Mouse (Mus musculus): ENCODE results near the gene Mmp2. TPM values are rescaled to one million over a fixed set of nuclear protein-coding genes. Genes with fewer than 3 reads are reported as not detected.
"Not testable (repeated sequence)": the region's sequence is repeated elsewhere in the genome, so short reads cannot be mapped to it uniquely, and the experiment has no call there.

Gene Mmp2
- 288 and 295 TPM in 2 replicates for polyA plus RNA-seq (2015; fragmentation: Nextera tagmentation; extraction: Ambion mirVana)

DNA sequence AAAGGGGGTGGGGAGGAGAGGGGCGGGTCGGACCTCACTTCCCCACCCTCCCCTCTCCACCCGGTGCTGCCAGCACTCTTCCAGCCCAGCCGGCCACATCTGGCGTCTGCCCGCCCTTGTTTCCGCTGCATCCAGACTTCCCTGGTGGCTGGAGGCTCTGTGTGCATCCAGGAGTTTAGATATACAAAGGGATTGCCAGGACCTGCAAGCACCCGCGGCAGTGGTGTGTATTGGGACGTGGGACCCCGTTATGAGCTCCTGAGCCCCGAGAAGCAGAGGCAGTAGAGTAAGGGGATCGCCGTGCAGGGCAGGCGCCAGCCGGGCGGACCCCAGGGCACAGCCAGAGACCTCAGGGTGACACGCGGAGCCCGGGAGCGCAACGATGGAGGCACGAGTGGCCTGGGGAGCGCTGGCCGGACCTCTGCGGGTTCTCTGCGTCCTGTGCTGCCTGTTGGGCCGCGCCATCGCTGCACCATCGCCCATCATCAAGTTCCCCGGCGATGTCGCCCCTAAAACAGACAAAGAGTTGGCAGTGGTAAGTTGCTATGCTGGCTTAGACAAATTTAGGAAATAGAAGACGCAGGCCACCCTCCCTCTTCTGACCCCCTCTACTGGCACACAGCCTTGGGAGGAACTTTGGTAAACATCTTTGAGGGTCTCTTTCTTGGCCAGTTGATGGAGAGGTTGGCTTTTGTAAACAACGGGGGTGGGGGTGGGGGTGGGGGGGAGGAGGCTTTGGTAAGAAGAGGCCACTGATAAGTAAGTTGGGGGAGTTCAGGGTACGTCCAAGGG is at the start of gene Mmp2:
Mmp2 (plus strand) TSS at position 49 of the 792 bp plus-strand sequence.
- peak within 1 kb of the TSS; percentile 79 for H3K4me2 ChIP-seq
- H3K4me1 ChIP-seq, result peaks cover 34% of the 10 kb centered on the region
- H3K9me3 ChIP-seq, result no peaks in the 10 kb centered on the region
- peak within 1 kb of the TSS; percentile 55 for H3K9ac ChIP-seq
- ATAC-seq (ENCODE audit: insufficient number of reproducible peaks, low FRiP score, low TSS enrichment, low read depth), result peak; percentile 78
- WGBS, result under 1% methylated on average over 35 of the region's 37 CpGs
- H3K27ac ChIP-seq, result peak within 1 kb of the TSS; percentile 92
- H3K4me3 ChIP-seq, result peak within 1 kb of the TSS; percentile 54
- H3K27me3 ChIP-seq, result no peaks in the 10 kb centered on the region
- H3K36me3 ChIP-seq, result peaks cover 18% of the 10 kb centered on the region

DNA sequence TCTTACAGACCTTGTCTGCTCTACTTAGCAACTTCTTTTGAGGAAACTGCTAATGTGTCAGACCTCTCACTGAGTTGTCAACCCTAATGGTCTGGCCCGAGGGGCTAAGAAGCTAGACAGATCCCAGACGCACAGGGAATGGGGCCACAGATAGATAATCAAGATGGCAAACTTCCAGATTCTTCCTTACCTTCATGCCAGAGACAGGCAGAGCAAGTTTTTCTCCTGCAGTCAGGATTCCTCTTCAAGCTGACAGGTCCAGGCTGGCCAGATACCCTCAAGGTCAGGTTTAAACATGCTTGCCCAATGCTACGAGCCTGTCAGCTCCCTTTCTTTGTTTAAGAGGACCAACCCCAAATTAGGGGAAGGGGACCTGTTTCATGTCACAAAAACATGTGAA is 46.1 kb upstream of the Mmp2 start:
- Histone ChIP-seq H3K4me2 (no peak overlapping the region), H3K4me1 (no peaks in the 10 kb centered on the region; the same call in 1 of the 2 replicates), H3K4me3 (no peak overlapping the region), H3K36me3 (no peaks in the 10 kb centered on the region), H3K27ac (no peak overlapping the region), H3K9me3 (no peaks in the 10 kb centered on the region), H3K27me3 (no peaks in the 10 kb centered on the region), H3K9ac (no peak overlapping the region)
- WGBS, result 38% methylated on average over 3 of the region's 3 CpGs
- ATAC-seq (ENCODE audit: insufficient number of reproducible peaks, low FRiP score, low TSS enrichment, low read depth), result no peak

DNA sequence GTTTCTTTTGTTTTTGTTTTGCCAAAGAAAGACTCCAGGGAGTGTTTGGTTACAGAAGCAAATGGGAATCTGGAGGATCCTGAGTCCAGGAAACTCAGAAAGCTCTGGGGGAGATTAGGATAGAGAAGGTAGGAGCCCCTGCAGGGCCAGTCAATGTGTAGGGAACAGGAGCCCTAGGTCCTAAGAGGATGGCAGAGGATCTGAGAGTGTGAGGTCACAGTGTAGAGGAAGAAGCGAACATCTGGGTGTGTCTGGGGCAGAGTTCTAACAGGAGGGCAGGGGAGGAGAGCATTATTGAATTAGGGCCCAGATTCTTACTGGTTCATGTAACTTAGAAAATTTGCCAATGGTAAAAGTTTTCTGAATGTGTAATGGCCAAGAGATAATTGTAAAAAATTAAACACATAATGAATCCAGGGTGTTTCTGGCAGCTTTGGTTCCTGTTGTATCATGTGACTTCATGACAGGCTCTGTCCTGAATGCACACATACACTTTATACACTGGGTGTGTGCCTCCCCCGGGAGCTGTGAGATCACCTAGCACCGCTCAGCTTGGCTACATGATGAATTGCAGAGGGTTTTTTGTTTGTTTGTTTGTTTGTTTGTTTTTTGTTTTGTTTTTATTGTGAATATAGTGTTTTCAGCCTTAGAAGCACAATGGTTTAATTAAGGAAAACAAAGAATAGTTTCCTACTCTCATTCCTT is 43.0 kb upstream of the Mmp2 start:
- H3K9ac ChIP-seq, result no peak overlapping the region
- no peaks in the 10 kb centered on the region for H3K27me3 ChIP-seq
- no peak overlapping the region for H3K27ac ChIP-seq
- H3K4me1 ChIP-seq, result no peaks in the 10 kb centered on the region
- H3K9me3 ChIP-seq, result 0 out of 2 replicates have a peak, but pooled peaks cover 5% of the 10 kb centered on the region
- no peak overlapping the region for H3K4me3 ChIP-seq
- no peak for ATAC-seq (ENCODE audit: insufficient number of reproducible peaks, low FRiP score, low TSS enrichment, low read depth)
- H3K36me3 ChIP-seq, result no peaks in the 10 kb centered on the region
- WGBS, result 44% methylated on average over 3 of the region's 3 CpGs
- no peak overlapping the region for H3K4me2 ChIP-seq

DNA sequence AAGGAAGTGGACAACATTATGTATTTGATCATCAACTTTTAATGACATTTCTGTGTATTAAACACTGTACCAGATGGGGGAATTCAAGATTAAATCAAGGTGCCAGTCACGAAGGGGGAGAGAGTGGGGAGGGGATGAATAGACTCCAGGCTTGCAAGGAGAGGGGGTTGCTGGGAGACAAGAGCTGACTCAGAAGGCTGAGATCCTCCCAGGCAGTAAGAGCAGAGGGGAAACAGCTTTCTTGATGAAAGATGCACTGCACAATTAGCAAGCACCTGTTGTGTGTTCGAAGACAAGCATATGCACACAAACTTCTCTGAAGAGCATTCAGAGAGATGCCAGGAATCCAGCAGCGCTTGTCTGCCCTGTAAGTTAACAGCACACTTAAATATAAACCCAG is 36.3 kb upstream of the Mmp2 start:
- Histone ChIP-seq H3K9me3 (0 out of 2 replicates have a peak, but pooled peaks cover 5% of the 10 kb centered on the region), H3K4me2 (no peak overlapping the region), H3K4me1 (no peaks in the 10 kb centered on the region), H3K4me3 (no peak overlapping the region), H3K36me3 (no peaks in the 10 kb centered on the region), H3K27ac (no peak overlapping the region), H3K9ac (no peak overlapping the region), H3K27me3 (no peaks in the 10 kb centered on the region)
- no peak for ATAC-seq (ENCODE audit: insufficient number of reproducible peaks, low FRiP score, low TSS enrichment, low read depth)
- WGBS, result 63% methylated on average over 3 of the region's 3 CpGs

DNA sequence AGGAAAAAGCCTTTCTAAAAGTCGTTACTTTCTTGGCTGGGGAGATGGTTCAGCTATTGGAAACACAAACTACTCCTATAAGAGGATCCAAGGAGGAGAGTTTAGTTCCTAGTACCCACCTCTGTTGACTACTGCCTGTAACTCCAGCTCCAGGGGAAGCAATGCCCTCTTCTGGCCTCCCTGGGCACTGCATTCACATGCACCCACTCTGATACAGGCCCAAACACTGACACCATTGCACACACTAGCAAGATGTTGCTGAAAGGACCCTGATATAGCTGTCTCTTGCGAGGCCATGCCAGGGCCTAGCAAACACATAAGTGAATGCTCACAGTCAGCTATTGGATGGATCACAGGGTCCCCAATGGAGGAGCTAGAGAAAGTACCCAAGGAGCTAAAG is 35.1 kb upstream of the Mmp2 start:
- not testable (repeated sequence) for H3K27me3 ChIP-seq; ATAC-seq (ENCODE audit: insufficient number of reproducible peaks, low FRiP score, low TSS enrichment, low read depth); H3K9ac ChIP-seq; H3K9me3 ChIP-seq; H3K4me3 ChIP-seq; H3K27ac ChIP-seq; H3K4me1 ChIP-seq; H3K36me3 ChIP-seq; H3K4me2 ChIP-seq
- 78% methylated on average over 2 of the region's 2 CpGs for WGBS

DNA sequence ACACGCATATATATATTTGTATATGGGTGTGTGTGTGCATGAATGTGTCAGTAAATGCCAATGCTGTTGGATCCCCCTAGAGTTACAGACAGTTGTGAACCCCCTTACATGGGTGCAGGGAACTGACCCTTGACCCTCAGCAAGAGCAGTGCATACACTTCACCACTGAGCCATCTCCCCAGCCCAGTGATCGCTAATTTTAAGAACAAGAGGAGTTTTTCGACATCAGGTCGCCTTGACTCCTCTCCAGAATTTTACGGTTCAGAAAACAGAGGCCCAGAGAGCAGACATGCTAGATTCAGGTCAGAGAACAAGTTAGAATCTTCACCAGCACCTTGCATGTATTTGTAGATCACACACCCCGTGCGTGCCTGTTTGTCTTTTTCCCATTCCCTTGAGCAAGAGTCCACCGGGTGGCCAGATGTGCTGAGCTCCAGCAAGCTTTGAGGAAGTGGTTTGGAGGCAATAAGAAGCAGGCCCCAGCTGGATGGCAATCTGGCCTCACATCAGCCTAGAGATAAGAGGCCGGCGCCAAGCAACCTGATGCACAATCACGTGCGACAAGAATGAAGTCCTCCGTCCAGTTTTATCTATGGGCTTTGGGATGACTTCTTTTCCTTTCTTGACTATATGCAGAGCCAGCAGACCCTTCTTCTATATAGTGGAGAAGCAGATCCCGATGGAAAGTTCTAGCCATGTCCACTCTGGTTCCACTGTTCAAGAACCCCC is 33.1 kb upstream of the Mmp2 start:
- 62% methylated on average over 14 of the region's 14 CpGs for WGBS

DNA sequence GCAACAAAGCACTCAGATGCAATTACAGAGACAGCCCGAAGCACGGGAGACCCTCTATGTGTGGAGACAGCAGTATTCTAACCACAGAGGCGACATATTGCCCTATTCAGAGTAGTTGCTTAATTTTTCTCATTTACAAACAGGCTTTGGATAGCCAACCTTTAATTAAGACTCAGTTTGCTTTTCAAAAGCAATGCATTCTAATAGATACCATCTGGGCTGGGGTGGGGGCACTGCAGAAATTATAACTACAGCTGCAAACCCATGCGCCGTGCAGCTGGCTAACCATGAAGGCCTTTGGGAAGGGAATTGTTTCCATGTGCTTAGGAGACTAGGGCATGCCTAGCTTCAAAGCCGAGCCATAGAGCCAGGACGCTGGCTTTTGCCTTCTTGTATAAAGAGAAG is 29.6 kb upstream of the Mmp2 start:
- no peaks in the 10 kb centered on the region; the same call in 1 of the 2 replicates for H3K4me1 ChIP-seq
- no peaks in the 10 kb centered on the region for H3K36me3 ChIP-seq
- H3K9me3 ChIP-seq, result no peaks in the 10 kb centered on the region
- ATAC-seq (ENCODE audit: insufficient number of reproducible peaks, low FRiP score, low TSS enrichment, low read depth), result no peak
- H3K27ac ChIP-seq, result peak overlapping the region; percentile 27; the same call in 1 of the 2 replicates
- WGBS, result 31% methylated on average over 7 of the region's 7 CpGs
- no peak overlapping the region for H3K4me2 ChIP-seq
- H3K27me3 ChIP-seq, result no peaks in the 10 kb centered on the region
- no peak overlapping the region for H3K9ac ChIP-seq
- H3K4me3 ChIP-seq, result no peak overlapping the region

More for the DNA sequence above, 33.1 kb upstream of the Mmp2 start:
- no peaks in the 10 kb centered on the region for H3K9me3 ChIP-seq
- no peak overlapping the region for H3K9ac ChIP-seq
- no peak overlapping the region for H3K27ac ChIP-seq
- H3K36me3 ChIP-seq, result no peaks in the 10 kb centered on the region
- ATAC-seq (ENCODE audit: insufficient number of reproducible peaks, low FRiP score, low TSS enrichment, low read depth), result no peak
- H3K4me1 ChIP-seq, result no peaks in the 10 kb centered on the region; the same call in 1 of the 2 replicates
- no peak overlapping the region for H3K4me2 ChIP-seq
- H3K4me3 ChIP-seq, result no peak overlapping the region
- H3K27me3 ChIP-seq, result no peaks in the 10 kb centered on the region

DNA sequence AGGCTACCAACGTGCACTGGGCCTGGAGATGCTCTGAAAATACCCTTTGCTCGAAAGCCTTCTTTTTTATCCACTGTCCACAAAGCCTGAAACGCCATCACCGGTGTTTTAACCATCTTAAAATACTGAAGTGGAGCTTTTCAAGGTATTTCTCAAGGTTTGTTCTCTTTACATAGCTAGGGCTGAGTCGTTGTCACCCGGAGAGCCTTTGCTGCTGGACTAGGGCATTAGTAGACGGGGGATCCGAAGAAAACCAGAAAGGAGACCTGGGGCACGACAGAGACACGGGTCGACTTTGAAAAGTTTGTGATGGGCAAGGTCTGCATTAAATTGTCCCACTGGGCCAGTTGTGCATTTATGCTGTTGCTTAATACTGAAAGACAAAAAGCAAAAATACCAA is 27.7 kb upstream of the Mmp2 start:
- H3K4me1 ChIP-seq, result no peaks in the 10 kb centered on the region; the same call in 1 of the 2 replicates
- no peaks in the 10 kb centered on the region for H3K9me3 ChIP-seq
- ATAC-seq (ENCODE audit: insufficient number of reproducible peaks, low FRiP score, low TSS enrichment, low read depth), result no peak

DNA sequence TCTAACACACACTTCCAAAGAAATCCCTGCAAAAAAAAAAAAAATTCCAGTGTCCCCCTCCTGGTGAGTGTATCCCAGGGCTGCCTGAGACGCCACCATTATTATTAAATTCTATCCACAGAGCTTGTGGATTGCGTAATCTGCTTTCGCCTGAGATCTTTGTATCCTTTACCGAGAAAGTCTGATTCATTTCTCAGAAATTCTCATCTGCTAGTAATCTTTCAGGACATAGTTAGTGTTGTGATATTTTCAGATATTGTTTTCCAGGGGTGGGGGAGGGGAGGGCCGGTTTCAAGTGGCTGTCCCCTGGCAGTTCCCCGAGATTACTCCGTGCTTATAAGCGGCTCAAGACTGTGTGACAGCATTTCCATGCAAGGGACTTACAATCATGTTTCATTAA is 25.9 kb upstream of the Mmp2 start:
- WGBS, result 32% methylated on average over 8 of the region's 8 CpGs
- H3K27ac ChIP-seq, result no peak overlapping the region
- no peaks in the 10 kb centered on the region for H3K36me3 ChIP-seq
- H3K9me3 ChIP-seq, result no peaks in the 10 kb centered on the region
- H3K4me1 ChIP-seq, result no peaks in the 10 kb centered on the region; the same call in 1 of the 2 replicates
- no peak overlapping the region for H3K4me3 ChIP-seq
- no peak for ATAC-seq (ENCODE audit: insufficient number of reproducible peaks, low FRiP score, low TSS enrichment, low read depth)
- no peak overlapping the region for H3K9ac ChIP-seq
- H3K4me2 ChIP-seq, result no peak overlapping the region
- H3K27me3 ChIP-seq, result no peaks in the 10 kb centered on the region

More for the DNA sequence above, 27.7 kb upstream of the Mmp2 start:
- H3K4me2 ChIP-seq, result no peak overlapping the region
- no peaks in the 10 kb centered on the region for H3K27me3 ChIP-seq
- H3K27ac ChIP-seq, result no peak overlapping the region
- H3K4me3 ChIP-seq, result no peak overlapping the region
- 82% methylated on average over 11 of the region's 11 CpGs for WGBS
- no peaks in the 10 kb centered on the region for H3K36me3 ChIP-seq
- H3K9ac ChIP-seq, result no peak overlapping the region

DNA sequence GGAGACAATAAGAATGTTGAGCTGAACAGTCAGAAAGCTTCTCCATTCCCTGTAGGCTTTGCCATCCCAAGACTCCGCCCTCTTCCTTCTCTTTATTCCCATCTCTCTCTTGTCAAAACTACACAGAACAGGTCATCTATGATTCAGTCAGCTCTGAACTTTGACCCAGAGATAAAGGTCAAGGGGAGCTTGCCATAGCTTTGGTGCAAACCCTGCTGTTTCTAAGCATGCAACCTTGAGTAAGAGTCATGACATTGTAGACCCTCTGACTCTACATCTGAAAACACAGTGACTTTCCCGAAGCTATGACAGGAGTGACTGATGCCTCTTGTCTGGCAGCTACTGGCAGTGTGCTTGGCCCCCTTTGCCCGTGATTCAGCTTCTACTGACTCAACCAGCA is 24.5 kb upstream of the Mmp2 start:
- Histone ChIP-seq H3K4me1 (peaks cover 7% of the 10 kb centered on the region), H3K36me3 (no peaks in the 10 kb centered on the region), H3K9ac (no peak overlapping the region), H3K4me3 (no peak overlapping the region), H3K9me3 (no peaks in the 10 kb centered on the region), H3K27me3 (no peaks in the 10 kb centered on the region), H3K4me2 (no peak overlapping the region), H3K27ac (no peak overlapping the region)
- 79% methylated on average over 3 of the region's 3 CpGs for WGBS
- no peak for ATAC-seq (ENCODE audit: insufficient number of reproducible peaks, low FRiP score, low TSS enrichment, low read depth)

DNA sequence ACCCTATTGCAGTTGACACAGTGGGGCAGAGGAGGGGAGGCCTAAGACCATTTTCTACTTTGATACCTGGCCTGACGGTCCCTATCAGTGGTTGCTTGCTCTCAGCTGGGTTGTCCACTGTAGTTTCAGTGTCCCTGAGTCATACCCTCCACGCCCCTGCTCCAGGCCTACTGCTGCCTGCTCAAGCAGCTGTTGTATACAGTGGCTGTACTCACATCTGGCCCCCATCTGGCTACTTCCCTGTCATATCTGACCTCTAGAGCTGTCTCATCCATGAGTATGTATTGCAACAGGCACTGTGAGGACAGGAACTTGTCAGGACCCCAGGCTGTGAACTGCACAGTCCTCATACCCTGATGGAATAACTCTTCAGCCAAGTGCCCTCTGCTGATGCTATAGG is 14.3 kb upstream of the Mmp2 start:
- Histone ChIP-seq H3K4me2 (no peak overlapping the region), H3K9ac (no peak overlapping the region), H3K27me3 (0 out of 2 replicates have a peak, but pooled peaks cover 2% of the 10 kb centered on the region), H3K36me3 (no peaks in the 10 kb centered on the region), H3K4me1 (no peaks in the 10 kb centered on the region), H3K27ac (no peak overlapping the region), H3K4me3 (no peak overlapping the region), H3K9me3 (no peaks in the 10 kb centered on the region)
- 81% methylated on average over 2 of the region's 2 CpGs for WGBS
- no peak for ATAC-seq (ENCODE audit: insufficient number of reproducible peaks, low FRiP score, low TSS enrichment, low read depth)
